Mouse (Mus musculus): ENCODE data around the gene Sox2. TPM values are rescaled to one million over a fixed set of nuclear protein-coding genes. Genes with fewer than 3 reads are reported as not detected.
A peak's percentile ranks its signal among the peaks of the same experiment; 100 is the strongest.

Gene Sox2
- polyA plus RNA-seq, 1 experiment from 2014 or later, result not detected

DNA sequence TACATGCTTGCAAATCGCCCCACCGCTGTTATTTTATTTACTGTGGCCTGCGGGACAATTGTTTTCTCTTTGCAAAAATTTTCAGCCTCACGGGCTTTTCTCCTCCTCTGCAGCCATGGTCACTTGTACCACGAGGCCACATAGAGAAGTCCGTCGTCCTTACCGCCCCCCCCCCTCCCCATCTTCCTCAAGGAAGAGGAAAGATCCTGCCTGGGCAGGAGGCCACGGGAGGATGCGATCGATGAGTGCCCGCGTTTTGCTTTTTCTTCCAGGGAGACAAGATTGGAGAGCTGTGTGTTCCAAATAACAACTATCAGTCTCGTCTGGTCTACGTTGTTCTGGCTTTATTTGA is 42.2 kb downstream of the Sox2 start:
- no peak for ATAC-seq (ENCODE audit: low FRiP score, low TSS enrichment)
- H3K9ac ChIP-seq (replicated peaks; ENCODE audit: low read length), result peak overlapping the region; percentile 62
- H3K4me3 ChIP-seq (ENCODE audit: low read length), result peak overlapping the region; percentile 37
- H3K27ac ChIP-seq (ENCODE audit: low read length), result no peak overlapping the region
- 0 out of 2 replicates have a peak, but pooled peaks cover 6% of the 10 kb centered on the region for H3K27me3 ChIP-seq (ENCODE audit: insufficient read depth, low read length)
- H3K36me3 ChIP-seq (ENCODE audit: insufficient read depth, low read length), result no peaks in the 10 kb centered on the region
- H3K4me1 ChIP-seq (ENCODE audit: insufficient read depth, low read length), result peaks cover 5% of the 10 kb centered on the region; the same call in 1 of the 2 replicates
- H3K4me2 ChIP-seq (replicated peaks; ENCODE audit: low read depth, low read length), result peak overlapping the region; percentile 67
- H3K9me3 ChIP-seq (ENCODE audit: low read length), result no peaks in the 10 kb centered on the region
- WGBS, result 31% methylated on average over 12 of the region's 15 CpGs

MicroRNAs encoded within 50 kb of the gene (microRNA counts, 519-probe panel; counts per million panel counts)
- microRNA mmu-miR-1897-3p, result 104 counts per million, percentile 35 among the panel's probes with 10 or more counts

Small RNA genes within 50 kb of the gene (microRNA-seq; reads per million reads assigned to microRNA genes)
- not detected for gene Mir1897
